Mouse (Mus musculus): ENCODE data around the gene Rpp21.

The Rpp21 gene

GRCm38 (mm10) chr17:36257969-36258368 is at the start of gene Rpp21:
TSS of gene Rpp21 (minus strand) at chr17:36258069.
- no peak for DNase-seq (ENCODE audit: low spot score in 2 of 2)

GRCm38 (mm10) chr17:36286390-36286789 is 28.5 kb upstream of the Rpp21 start, which contains the start of gene H2-M10.2:
TSS of gene H2-M10.2 (minus strand) at chr17:36286490.
- DNase-seq (ENCODE audit: low spot score in 2 of 2) = no peak

GRCm38 (mm10) chr17:36281521-36282245 is 23.8 kb upstream of the Rpp21 start:
- no peak for DNase-seq (ENCODE audit: low spot score in 2 of 2)

- no peak for DNase-seq (ENCODE audit: low spot score in 2 of 2)
Observed at GRCm38 (mm10) chr17:36274776-36275175, 16.9 kb upstream of the Rpp21 start.

- no peak for DNase-seq (ENCODE audit: low spot score in 2 of 2)
Observed at GRCm38 (mm10) chr17:36273796-36274195, 15.9 kb upstream of the Rpp21 start.

GRCm38 (mm10) chr17:36272643-36273366 is 14.9 kb upstream of the Rpp21 start:
- no peak for DNase-seq (ENCODE audit: low spot score in 2 of 2)

- peak; percentile 70 to 90 for DNase-seq (ENCODE audit: low spot score in 2 of 2)
Observed at GRCm38 (mm10) chr17:36271586-36272256, 13.9 kb upstream of the Rpp21 start, which contains the start of gene Trim39. TSS of gene Trim39 (minus strand) at chr17:36272247.

- DNase-seq (ENCODE audit: low spot score in 2 of 2) = peak; percentile 85 to 93
Observed at GRCm38 (mm10) chr17:36270956-36271585, 13.2 kb upstream of the Rpp21 start.

GRCm38 (mm10) chr17:36265834-36266233 is 8.0 kb upstream of the Rpp21 start:
- DNase-seq (ENCODE audit: low spot score in 2 of 2) = no peak

GRCm38 (mm10) chr17:36264273-36264925 is 6.5 kb upstream of the Rpp21 start:
- DNase-seq (ENCODE audit: low spot score in 2 of 2) = no peak

- no peak for DNase-seq (ENCODE audit: low spot score in 2 of 2)
Observed at GRCm38 (mm10) chr17:36261511-36262166, 3.8 kb upstream of the Rpp21 start.

GRCm38 (mm10) chr17:36257241-36257947 is 475 bp downstream of the Rpp21 start:
- DNase-seq (ENCODE audit: low spot score in 2 of 2) = peak; percentile 75 to 81

- no peak for DNase-seq (ENCODE audit: low spot score in 2 of 2)
Observed at GRCm38 (mm10) chr17:36253087-36253600, 4.7 kb downstream of the Rpp21 start.

GRCm38 (mm10) chr17:36252250-36252876 is 5.5 kb downstream of the Rpp21 start:
- DNase-seq (ENCODE audit: low spot score in 2 of 2) = peak in 1 of 2 experiments; percentile 15

GRCm38 (mm10) chr17:36248886-36249285 is 9.0 kb downstream of the Rpp21 start:
- DNase-seq (ENCODE audit: low spot score in 2 of 2) = no peak

GRCm38 (mm10) chr17:36245741-36246140 is 12.1 kb downstream of the Rpp21 start:
- DNase-seq (ENCODE audit: low spot score in 2 of 2) = no peak

GRCm38 (mm10) chr17:36244031-36244430 is 13.8 kb downstream of the Rpp21 start:
- no peak for DNase-seq (ENCODE audit: low spot score in 2 of 2)

GRCm38 (mm10) chr17:36240637-36241213 is 17.1 kb downstream of the Rpp21 start:
- DNase-seq (ENCODE audit: low spot score in 2 of 2) = no peak

- peak in 1 of 2 experiments; percentile 23 for DNase-seq (ENCODE audit: low spot score in 2 of 2)
Observed at GRCm38 (mm10) chr17:36237321-36237921, 20.4 kb downstream of the Rpp21 start.
